Mouse (Mus musculus) bone marrow macrophage, adult 2 months (primary cell): Measurements from ENCODE around the gene Asna1. TPM values are rescaled to one million over a fixed set of nuclear protein-coding genes. Genes with fewer than 3 reads are reported as not detected.
A peak's percentile ranks its signal among the peaks of the same experiment; 100 is the strongest.

Source experiments
- H3K27ac ChIP-seq: 2 replicates; pipeline ENCODE4 v1.5.1; 2012; ENCODE audit warnings: low read depth, low read length; ENCODE audit not compliant: insufficient read depth
- H3K4me1 ChIP-seq: 2 replicates; pipeline ENCODE4 v1.6.1; 2012; ENCODE audit warnings: low read length; ENCODE audit not compliant: control insufficient read depth, insufficient read depth
- H3K4me3 ChIP-seq: 2 replicates; pipeline ENCODE4 v1.5.1; 2012; ENCODE audit warnings: mild to moderate bottlenecking, low read length, moderate library complexity; ENCODE audit not compliant: insufficient read depth
- CTCF ChIP-seq: IDR thresholded peaks from 2 replicates; pipeline ENCODE4 v1.5.1; 2012; ENCODE audit warnings: low read depth, mild to moderate bottlenecking, low read length, moderate library complexity
- POLR2A ChIP-seq: IDR thresholded peaks from 2 replicates; pipeline ENCODE4 v1.6.1; 2012; ENCODE audit warnings: mild to moderate bottlenecking, low read depth, low read length, borderline replicate concordance
- polyA plus RNA-seq: library from polyadenylated mRNA; stranded (reverse); fragments of >200 nt; gene quantifications from 2 replicates; pipeline ENCODE4 v1.2.4, GENCODE M21; 2012; ENCODE audit not compliant: missing spikeins, insufficient read depth, insufficient read length

Gene Asna1
- polyA plus RNA-seq, 1 experiment: 74.5 TPM

DNA sequence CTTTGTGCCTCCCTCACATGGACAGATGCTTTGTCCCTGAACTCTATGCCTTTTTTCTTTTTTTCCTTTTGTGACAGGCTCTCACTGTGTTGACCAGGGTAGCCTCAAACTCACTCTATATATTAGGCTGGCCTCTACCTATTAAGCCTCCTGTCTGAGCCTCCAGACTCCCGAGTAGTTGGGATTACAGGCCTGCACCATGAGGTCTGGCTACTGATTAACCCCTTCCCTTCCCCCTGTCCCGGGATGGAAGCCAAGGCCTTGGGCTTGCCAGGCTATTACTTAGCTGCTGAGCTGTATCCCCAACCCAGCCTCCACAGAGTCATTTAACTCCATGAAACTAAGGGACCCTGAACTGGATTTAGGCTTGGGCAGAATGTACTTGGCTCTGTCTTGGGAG, 40.1 kb upstream of the Asna1 start:
- Histone ChIP-seq H3K4me1 (peaks cover 5% of the 10 kb centered on the region), H3K27ac (no peak overlapping the region), H3K4me3 (no peak overlapping the region)
- TF ChIP-seq CTCF (no peak), POLR2A (no peak)

GRCm38 (mm10) chr8:85062603-85063002, 37.5 kb upstream of the Asna1 start:
- TF ChIP-seq POLR2A (no peak), CTCF (no peak)
- no peak overlapping the region for H3K4me3 ChIP-seq
- no peak overlapping the region for H3K27ac ChIP-seq
- peaks cover 5% of the 10 kb centered on the region for H3K4me1 ChIP-seq

DNA sequence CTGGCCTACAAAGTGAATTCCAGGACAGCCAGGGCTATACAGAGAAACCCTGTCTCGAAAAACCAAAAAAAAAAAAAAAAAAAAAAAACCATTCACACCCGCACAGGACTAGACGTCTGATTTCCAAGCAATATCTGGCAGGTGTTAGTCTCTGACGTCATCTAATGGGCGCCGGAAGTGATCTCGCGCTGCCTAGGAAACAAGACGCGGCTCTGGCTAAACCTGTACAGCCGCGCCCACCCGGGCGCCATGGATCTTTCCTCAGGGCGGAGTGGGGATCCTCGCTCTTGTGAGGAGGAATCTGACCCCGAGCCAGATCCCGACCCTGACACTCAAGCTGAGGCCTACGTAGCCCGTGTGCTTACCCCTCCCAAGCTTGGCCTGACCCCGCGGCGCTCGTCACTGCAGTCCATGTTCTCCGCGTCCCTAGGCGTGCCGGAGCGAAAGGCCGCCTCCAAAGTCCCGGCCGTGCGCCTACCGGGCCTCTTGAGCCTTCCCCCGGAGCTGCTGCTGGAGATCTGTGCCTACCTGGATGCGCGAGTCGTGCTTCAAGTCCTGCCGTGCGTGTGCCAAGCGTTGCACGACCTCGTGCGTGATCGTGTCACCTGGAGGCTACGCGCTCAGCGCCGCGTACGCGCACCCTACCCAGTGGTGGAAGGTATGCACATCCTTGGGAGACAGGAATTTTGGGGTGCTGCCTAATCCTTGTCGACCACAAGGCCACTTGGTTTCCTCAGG, 35.0 kb upstream of the Asna1 start, which contains the start of gene Fbxw9:
Gene Fbxw9, plus strand, starts transcription at position 177 of the 738 bp plus-strand sequence.
- Histone ChIP-seq H3K4me1 (peaks cover 5% of the 10 kb centered on the region), H3K4me3 (peak within 1 kb of the TSS; percentile 85), H3K27ac (no peak within 1 kb of the TSS)
- no peak for TF ChIP-seq CTCF

DNA sequence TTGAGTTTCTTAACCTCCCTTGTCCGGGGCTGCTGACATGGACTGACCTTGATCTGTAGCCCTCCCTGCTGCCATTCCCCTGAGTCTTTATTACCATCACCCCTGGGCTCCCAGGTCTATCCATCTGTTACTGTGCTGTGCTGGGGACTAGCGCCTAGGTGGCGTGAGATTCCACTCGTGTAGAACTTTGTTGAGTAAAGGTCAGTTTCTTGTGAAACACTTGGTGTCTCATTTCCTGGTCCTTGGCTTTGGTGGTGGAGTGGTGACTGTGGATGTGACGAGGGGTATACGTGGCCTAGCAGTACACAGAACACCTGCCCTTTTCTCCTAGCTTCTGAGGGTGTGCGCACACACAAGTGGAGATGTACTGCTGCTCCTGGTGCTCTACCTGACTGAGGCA, 32.3 kb upstream of the Asna1 start:
- TF ChIP-seq CTCF: no peak
- no peak for TF ChIP-seq POLR2A
- no peak overlapping the region for H3K4me3 ChIP-seq
- peaks cover 5% of the 10 kb centered on the region for H3K4me1 ChIP-seq
- H3K27ac ChIP-seq: no peak overlapping the region

DNA sequence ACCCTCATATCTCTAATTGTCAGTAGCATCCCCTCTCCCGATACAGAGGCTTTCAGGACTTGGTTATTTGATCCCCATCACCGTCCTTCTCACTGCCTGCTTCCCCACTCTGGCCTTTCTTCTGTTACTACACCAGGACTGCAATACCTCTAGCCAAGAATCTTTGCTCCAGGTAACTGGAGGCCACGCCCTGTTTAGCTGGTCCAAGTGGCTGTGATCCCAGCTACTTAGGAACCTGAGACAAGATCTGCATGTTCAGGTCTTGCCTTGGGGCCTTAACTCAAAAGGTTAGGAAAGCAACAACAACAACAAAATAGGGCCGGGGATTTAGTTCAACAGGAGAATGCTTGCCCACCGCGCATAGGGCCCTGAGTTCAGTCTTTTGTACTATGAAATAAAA, 18.5 kb upstream of the Asna1 start:
- no peak for TF ChIP-seq POLR2A
- no peak for TF ChIP-seq CTCF
- H3K27ac ChIP-seq: no peak overlapping the region
- no peak overlapping the region for H3K4me3 ChIP-seq

GRCm38 (mm10) chr8:85037681-85038531, 12.8 kb upstream of the Asna1 start:
- Histone ChIP-seq H3K4me1 (peaks cover 12% of the 10 kb centered on the region), H3K4me3 (peak overlapping the region; percentile 91), H3K27ac (peak overlapping the region; percentile 96)
- TF ChIP-seq POLR2A: no peak; the same call in 1 of the 2 replicates
- no peak for TF ChIP-seq CTCF

More for the DNA sequence above, 18.5 kb upstream of the Asna1 start:
- peaks cover 10% of the 10 kb centered on the region for H3K4me1 ChIP-seq

DNA sequence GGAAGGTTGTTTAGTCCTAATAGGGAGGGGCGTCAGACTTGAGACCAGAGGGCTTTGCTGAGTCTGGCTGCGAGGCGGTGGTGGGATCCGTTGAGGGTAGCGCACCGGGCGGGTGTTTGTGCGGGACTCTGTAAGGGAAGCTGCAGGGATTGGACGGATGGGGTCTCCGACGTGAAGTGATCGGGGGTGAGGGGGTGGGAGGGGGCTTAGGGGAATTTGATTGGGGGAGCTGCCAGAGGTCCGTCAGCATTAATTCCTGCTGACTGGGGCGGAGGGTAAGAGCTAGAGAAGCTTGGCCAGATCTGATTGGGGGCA, 12.2 kb upstream of the Asna1 start:
- TF ChIP-seq POLR2A: no peak
- TF ChIP-seq CTCF: no peak
- Histone ChIP-seq H3K4me1 (peaks cover 12% of the 10 kb centered on the region), H3K4me3 (peak overlapping the region; percentile 91), H3K27ac (peak overlapping the region; percentile 96)

- Histone ChIP-seq H3K27ac (peak within 1 kb of the TSS; percentile 96), H3K4me3 (peak within 1 kb of the TSS; percentile 91), H3K4me1 (peaks cover 12% of the 10 kb centered on the region)
- TF ChIP-seq CTCF: no peak
- no peak for TF ChIP-seq POLR2A
These were observed 11.8 kb upstream of the Asna1 start, which contains the start of gene Tnpo2 for GRCm38 (mm10) chr8:85036718-85037365. Gene Tnpo2 (plus strand): TSS chr8:85036915.

DNA sequence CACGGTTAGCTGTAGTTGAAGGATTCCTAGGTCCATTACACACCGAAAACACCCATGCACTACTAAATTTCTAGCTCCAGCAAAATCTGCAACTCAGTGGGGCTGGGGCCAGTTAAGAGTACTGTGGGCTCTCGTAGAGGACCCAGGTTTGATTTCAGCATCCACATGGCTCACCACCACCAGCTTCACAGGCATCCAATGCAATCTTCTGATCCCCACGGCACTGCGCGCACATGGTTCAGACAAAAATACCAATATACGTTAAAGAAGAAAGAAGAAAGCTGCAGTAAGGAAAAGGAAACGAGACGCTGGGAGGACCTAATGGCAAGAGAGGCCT, 11.3 kb upstream of the Asna1 start:
- no peak for TF ChIP-seq POLR2A
- no peak for TF ChIP-seq CTCF
- peaks cover 12% of the 10 kb centered on the region for H3K4me1 ChIP-seq
- H3K4me3 ChIP-seq: peak overlapping the region; percentile 81
- peak overlapping the region; percentile 91 for H3K27ac ChIP-seq

DNA sequence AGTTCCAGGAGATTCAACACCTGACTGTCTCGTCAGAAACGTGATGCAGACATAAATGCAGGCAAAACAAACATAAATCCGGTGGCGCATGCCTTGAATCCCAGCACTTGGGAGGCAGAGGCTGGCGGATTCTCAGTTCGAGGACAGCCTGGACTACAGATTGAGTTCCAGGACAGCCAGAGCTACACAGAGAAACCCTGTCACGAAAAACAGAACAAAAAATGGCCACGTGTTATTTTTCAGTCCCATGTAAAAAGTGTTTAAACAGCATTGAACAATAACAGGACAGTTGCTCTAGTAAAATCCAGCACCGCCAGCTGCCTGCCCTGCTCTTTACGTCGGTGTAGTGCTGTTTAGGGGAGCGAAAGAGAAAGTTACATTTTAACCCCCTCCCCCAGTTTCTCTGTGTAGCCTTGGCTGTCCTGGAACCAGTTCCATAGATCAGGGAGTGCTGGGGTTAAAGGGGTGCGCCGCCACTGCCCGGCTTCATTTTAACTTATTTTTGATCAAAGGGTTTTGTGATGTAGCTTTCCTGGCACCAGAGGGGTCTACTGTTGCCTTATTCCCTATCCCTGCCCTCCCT, 10.7 kb upstream of the Asna1 start:
- H3K27ac ChIP-seq: peak overlapping the region; percentile 91
- TF ChIP-seq POLR2A (no peak), CTCF (no peak)
- H3K4me3 ChIP-seq: peak overlapping the region; percentile 81
- peaks cover 11% of the 10 kb centered on the region for H3K4me1 ChIP-seq
